Mouse (Mus musculus): ENCODE measurements around the gene Capn13.

DNA sequence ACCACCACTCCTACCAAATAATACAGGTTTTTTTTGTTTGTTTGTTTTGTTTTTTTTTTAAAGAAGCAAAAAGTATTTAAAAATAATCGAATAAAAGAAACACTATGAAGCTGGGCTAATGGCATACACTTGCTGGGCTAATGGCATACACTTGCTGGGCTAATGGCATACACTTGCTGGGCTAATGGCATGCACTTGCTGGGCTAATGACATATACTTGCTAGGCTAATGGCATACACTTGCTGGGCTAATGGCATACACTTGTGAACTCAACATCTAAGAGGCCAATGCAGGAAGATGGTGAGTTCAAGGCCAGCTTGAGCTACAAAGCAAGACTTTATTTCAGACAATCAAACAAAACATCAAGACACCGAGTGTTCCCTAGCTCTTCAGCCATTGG lies 138.1 kb downstream of the Capn13 start:
- TF ChIP-seq POLR2A (IDR thresholded peaks at IDR 0.05; ENCODE audit: low read depth, low read length) (no peak), CTCF (IDR thresholded peaks at IDR 0.05; ENCODE audit: borderline replicate concordance, insufficient read depth, low read length) (no peak)
